Mouse (Mus musculus): ENCODE measurements around the gene Cacng2. TPM values are rescaled to one million over a fixed set of nuclear protein-coding genes. Genes with fewer than 3 reads are reported as not detected.

Cacng2 gene
- not detected for polyA plus RNA-seq (2017; shearing (Covaris generic))

GRCm38 (mm10) chr15:78119704-78120103 is at the start of gene Cacng2:
Gene Cacng2 (minus strand): TSS chr15:78120028.

GRCm38 (mm10) chr15:77970470-77971292 is 149.1 kb downstream of the Cacng2 start, which contains the start of gene Eif3d:
Gene Eif3d (minus strand): TSS chr15:77970813.

GRCm38 (mm10) chr15:77956404-77956901 is 163.4 kb downstream of the Cacng2 start, which contains the start of gene Foxred2:
Gene Foxred2 (minus strand): TSS chr15:77956722.

Other genes with a start within 250 kb of the Cacng2 start
- gene Txn2, start 191.0 kb downstream of the Cacng2 start, polyA plus RNA-seq (2017; shearing (Covaris generic)), result 257 TPM
- 5.5 TPM for gene Foxred2, start 163.3 kb downstream of the Cacng2 start, polyA plus RNA-seq (2017; shearing (Covaris generic))
- gene Eif3d, start 149.2 kb downstream of the Cacng2 start, polyA plus RNA-seq (2017; shearing (Covaris generic)), result 232 TPM
- gene Ift27, start 54.1 kb upstream of the Cacng2 start, polyA plus RNA-seq (2017; shearing (Covaris generic)), result 75.9 TPM
- gene Pvalb, start 86.4 kb upstream of the Cacng2 start, polyA plus RNA-seq (2017; shearing (Covaris generic)), result not detected
- gene Ncf4, start 124.8 kb upstream of the Cacng2 start, polyA plus RNA-seq (2017; shearing (Covaris generic)), result 192 TPM
- not detected for gene Csf2rb2, start 185.7 kb upstream of the Cacng2 start, polyA plus RNA-seq (2017; shearing (Covaris generic))
- 0.72 TPM for gene Csf2rb, start 205.7 kb upstream of the Cacng2 start, polyA plus RNA-seq (2017; shearing (Covaris generic))